Mouse (Mus musculus): ENCODE data around the gene Cand2. TPM values are rescaled to one million over a fixed set of nuclear protein-coding genes. Genes with fewer than 3 reads are reported as not detected.

Cand2 gene
- total and polyA plus RNA-seq, 3 experiments: 3.6 to 17.1 (median 7.8) TPM

GRCm38 (mm10) chr6:115804432-115805192, 30.3 kb downstream of the Cand2 start:
- Histone ChIP-seq H3K9me3 (replicated peaks; ENCODE audit: low read length) (no peaks in the 10 kb centered on the region), H3K27me3 (replicated peaks) (no peaks in the 10 kb centered on the region), H3K4me2 (ENCODE audit: insufficient read depth, low read depth, poor library complexity, severe bottlenecking) (no peak overlapping the region), H3K9ac (ENCODE audit: insufficient read depth, low read depth) (no peak overlapping the region), H3K79me2 (replicated peaks; ENCODE audit: control insufficient read depth, extremely low read depth, insufficient read depth, poor library complexity, severe bottlenecking) (peaks cover 40% of the 10 kb centered on the region), H3K27ac (ENCODE audit: insufficient read depth, low read depth) (no peak overlapping the region), H3K4me3 (replicated peaks in 1 of 3; ENCODE audit: low read depth in 2 of 3, low read length in 2 of 3, poor library complexity in 1 of 3) (no peak overlapping the region), H3K4me1 (ENCODE audit: control insufficient read depth in 1 of 2, insufficient read depth in 2 of 2) (peaks cover 0 to 21% of the 10 kb centered on the region in 2 experiments; a peak in 2 of 4 replicates), H3K36me3 (replicated peaks in 1 of 2; ENCODE audit: control insufficient read depth in 1 of 2, insufficient read depth in 1 of 2, low read length in 1 of 2) (peaks cover 60 to 78% of the 10 kb centered on the region in 2 experiments)
- dilution Hi-C loops (cut with MboI; ENCODE audit: extremely low pct_ligation_motif_present, extremely low pct_unique_long_range_greater_than_20kb, low sequenced_read_pairs) (no loop called here), in situ Hi-C loops (cut with MboI; ENCODE audit: low pct_ligation_motif_present, low pct_unique_long_range_greater_than_20kb, low sequenced_read_pairs) (no loop called here)
- TF ChIP-seq POLR2A (IDR thresholded peaks at IDR 0.05; ENCODE audit: low read depth, low read length): peak; percentile 35; the same call in 1 of the 2 replicates
- TF ChIP-seq ELF1 (IDR thresholded peaks at IDR 0.05; ENCODE audit: low read depth, low read length): no peak
- TF ChIP-seq POLR2AphosphoS2 (IDR thresholded peaks at IDR 0.05; ENCODE audit: low read depth, low read length): peak; percentile 97
- TF ChIP-seq ZC3H11A (IDR thresholded peaks at IDR 0.05; ENCODE audit: low read depth, low read length): no peak
- TF ChIP-seq MEF2A (IDR thresholded peaks at IDR 0.05; ENCODE audit: borderline replicate concordance, low read depth, low read length): no peak
- peak; percentile 51; the same call in 1 of the 2 replicates for TF ChIP-seq ZMIZ1 (IDR thresholded peaks at IDR 0.05; ENCODE audit: low read depth, low read length)
- TF ChIP-seq SIN3A (IDR thresholded peaks at IDR 0.05; ENCODE audit: low read length): no peak
- no peak for TF ChIP-seq USF2 (conservative IDR thresholded peaks at IDR 0.05; ENCODE audit: low read depth, low read length)
- TF ChIP-seq MAX (IDR thresholded peaks at IDR 0.05; ENCODE audit: low read length): no peak
- no peak for TF ChIP-seq JUN (IDR thresholded peaks at IDR 0.05; ENCODE audit: insufficient read depth, low read depth, low read length)
- no peak for TF ChIP-seq CTCF (conservative IDR thresholded peaks at IDR 0.05 in 1 of 2, IDR thresholded peaks at IDR 0.05 in 1 of 2; ENCODE audit: low read depth in 2 of 2, low read length in 2 of 2)
- TF ChIP-seq MXI1 (IDR thresholded peaks at IDR 0.05; ENCODE audit: low read depth, low read length): no peak
- no peak for TF ChIP-seq RAD21 (IDR thresholded peaks at IDR 0.05; ENCODE audit: low read depth, low read length)
- TF ChIP-seq CHD2 (IDR thresholded peaks at IDR 0.05; ENCODE audit: low read length): peak; percentile 63
- TF ChIP-seq ETS1 (conservative IDR thresholded peaks at IDR 0.05; ENCODE audit: low read depth, low read length): no peak
- no peak for TF ChIP-seq GABPA (IDR thresholded peaks at IDR 0.05; ENCODE audit: insufficient replicate concordance, low read depth, low read length)
- no peak for TF ChIP-seq TBP (conservative IDR thresholded peaks at IDR 0.05; ENCODE audit: low read depth, low read length)
- TF ChIP-seq NELFE (IDR thresholded peaks at IDR 0.05; ENCODE audit: low read depth, low read length): no peak
- TF ChIP-seq PAX5 (IDR thresholded peaks at IDR 0.05; ENCODE audit: low read length): no peak
- no peak for TF ChIP-seq USF1 (IDR thresholded peaks at IDR 0.05; ENCODE audit: low read depth, low read length)
- TF ChIP-seq E2F4 (IDR thresholded peaks at IDR 0.05; ENCODE audit: insufficient replicate concordance, low read depth, low read length): no peak
- peak; percentile 60; the same call in 1 of the 2 replicates for TF ChIP-seq RCOR1 (conservative IDR thresholded peaks at IDR 0.05; ENCODE audit: low read depth, low read length)
- TF ChIP-seq JUND (conservative IDR thresholded peaks at IDR 0.05; ENCODE audit: low read depth, low read length): no peak
- TF ChIP-seq TCF12 (IDR thresholded peaks at IDR 0.05; ENCODE audit: low read depth, low read length): no peak
- no peak for TF ChIP-seq KAT2A (IDR thresholded peaks at IDR 0.05; ENCODE audit: insufficient replicate concordance, low read length)
- no peak for TF ChIP-seq MAFK (IDR thresholded peaks at IDR 0.05; ENCODE audit: insufficient replicate concordance, low read length)
- no peak for DNase-seq (ENCODE audit: extremely low read depth)

Data from CH12.LX (cell line).